Mouse (Mus musculus) cerebellum, adult 2 months (tissue): ENCODE results near the gene Kif27.
"Not testable (repeated sequence)": the region's sequence is repeated elsewhere in the genome, so short reads cannot be mapped to it uniquely, and the experiment has no call there.

Experiments used
- CTCF ChIP-seq: fragments of 200-500 bp; IDR thresholded peaks from 2 replicates; pipeline ENCODE4 v1.5.1; 2011; ENCODE audit warnings: low read depth, mild to moderate bottlenecking, control low read depth, low read length, moderate library complexity, borderline replicate concordance; ENCODE audit not compliant: insufficient read depth
- POLR2A ChIP-seq: fragments of 200-500 bp; IDR thresholded peaks from 2 replicates; pipeline ENCODE4 v1.6.1; 2011; ENCODE audit warnings: low read length, control low read depth, borderline replicate concordance; ENCODE audit not compliant: insufficient read depth

GRCm38 (mm10) chr13:58403243-58403642 is 44.3 kb upstream of the Kif27 start, which contains the start of gene Hnrnpk:
- not testable (repeated sequence) for TF ChIP-seq POLR2A, CTCF
